Mouse (Mus musculus): ENCODE data around the gene Tex33.

- no peak for TF ChIP-seq POLR2A (IDR thresholded peaks at IDR 0.05; ENCODE audit: borderline replicate concordance, control insufficient read depth, low read depth, low read length)
- no peak for TF ChIP-seq CTCF (IDR thresholded peaks at IDR 0.05; ENCODE audit: control insufficient read depth, insufficient read depth, low read length)
These were observed 29.5 kb upstream of the Tex33 start for GRCm38 (mm10) chr15:78425230-78425629.

Measured in bone marrow, adult 2 months (tissue).